Mouse (Mus musculus) C2C12 (cell line): Measurements from ENCODE around the gene Rem2.

Experiments
- CTCF ChIP-seq: IDR thresholded peaks from one replicate; pipeline ENCODE4 v1.5.1; 2011; ENCODE audit not compliant: control insufficient read depth, insufficient read depth, insufficient read length
- MAX ChIP-seq: IDR thresholded peaks from one replicate; pipeline ENCODE4 v1.6.1; 2011; ENCODE audit warnings: mild to moderate bottlenecking, control low read depth
- MYOG ChIP-seq: IDR thresholded peaks from one replicate; pipeline ENCODE4 v1.6.1; 2011; ENCODE audit not compliant: control insufficient read depth, insufficient read length; ENCODE audit errors: extremely low read depth
- USF1 ChIP-seq: IDR thresholded peaks from one replicate; pipeline ENCODE4 v1.6.1; 2011; ENCODE audit warnings: low read depth, mild to moderate bottlenecking, control low read depth, moderate library complexity

GRCm38 (mm10) chr14:54496706-54497105 is 20.8 kb downstream of the Rem2 start:
- no peak for TF ChIP-seq USF1
- no peak for TF ChIP-seq CTCF
- no peak for TF ChIP-seq MAX
- no peak for TF ChIP-seq MYOG
